Mouse (Mus musculus): ENCODE measurements around the gene Ypel2. TPM values are rescaled to one million over a fixed set of nuclear protein-coding genes. Genes with fewer than 3 reads are reported as not detected.
A peak's percentile ranks its signal among the peaks of the same experiment; 100 is the strongest.
"Not testable (repeated sequence)": the region's sequence is repeated elsewhere in the genome, so short reads cannot be mapped to it uniquely, and the experiment has no call there.

The Ypel2 gene
- total RNA-seq (2014; fragmentation: Nextera tagmentation) (0.79 and 1.0 TPM in 2 replicates), total RNA-seq (2017) (1.0 TPM in 2 replicates)

- peak; percentile 79 for ATAC-seq (replicated peaks; ENCODE audit: low FRiP score, low TSS enrichment, poor library complexity, severe bottlenecking)
Measured at GRCm38 (mm10) chr11:86993041-86994037, at the start of gene Ypel2. Ypel2 (minus strand) TSS chr11:86993707.

- no peak for ATAC-seq (replicated peaks; ENCODE audit: low FRiP score, low TSS enrichment, poor library complexity, severe bottlenecking)
Measured at GRCm38 (mm10) chr11:87043052-87043451, 49.5 kb upstream of the Ypel2 start.

GRCm38 (mm10) chr11:87039307-87039963 lies 45.9 kb upstream of the Ypel2 start:
- ATAC-seq (replicated peaks; ENCODE audit: low FRiP score, low TSS enrichment, poor library complexity, severe bottlenecking): no peak

GRCm38 (mm10) chr11:87036180-87036579 lies 42.7 kb upstream of the Ypel2 start:
- ATAC-seq (replicated peaks; ENCODE audit: low FRiP score, low TSS enrichment, poor library complexity, severe bottlenecking): 0 out of 2 replicates have a peak, but pooled peaks have one; percentile 41

- ATAC-seq (replicated peaks; ENCODE audit: low FRiP score, low TSS enrichment, poor library complexity, severe bottlenecking): 0 out of 2 replicates have a peak, but pooled peaks have one; percentile 29
Measured at GRCm38 (mm10) chr11:87028212-87028611, 34.7 kb upstream of the Ypel2 start.

- ATAC-seq (replicated peaks; ENCODE audit: low FRiP score, low TSS enrichment, poor library complexity, severe bottlenecking): no peak
Measured at GRCm38 (mm10) chr11:87026096-87026875, 32.8 kb upstream of the Ypel2 start.

GRCm38 (mm10) chr11:87025351-87025750 lies 31.8 kb upstream of the Ypel2 start:
- no peak for ATAC-seq (replicated peaks; ENCODE audit: low FRiP score, low TSS enrichment, poor library complexity, severe bottlenecking)

- ATAC-seq (replicated peaks; ENCODE audit: low FRiP score, low TSS enrichment, poor library complexity, severe bottlenecking): not testable (repeated sequence)
Measured at GRCm38 (mm10) chr11:87023240-87023639, 29.7 kb upstream of the Ypel2 start.

GRCm38 (mm10) chr11:87022765-87023164 lies 29.3 kb upstream of the Ypel2 start:
- ATAC-seq (replicated peaks; ENCODE audit: low FRiP score, low TSS enrichment, poor library complexity, severe bottlenecking): no peak

- ATAC-seq (replicated peaks; ENCODE audit: low FRiP score, low TSS enrichment, poor library complexity, severe bottlenecking): no peak
Measured at GRCm38 (mm10) chr11:87021551-87021950, 28.0 kb upstream of the Ypel2 start.

GRCm38 (mm10) chr11:87020449-87020848 lies 26.9 kb upstream of the Ypel2 start:
- ATAC-seq (replicated peaks; ENCODE audit: low FRiP score, low TSS enrichment, poor library complexity, severe bottlenecking): no peak

GRCm38 (mm10) chr11:87019431-87019830 lies 25.9 kb upstream of the Ypel2 start:
- ATAC-seq (replicated peaks; ENCODE audit: low FRiP score, low TSS enrichment, poor library complexity, severe bottlenecking): no peak

- no peak for ATAC-seq (replicated peaks; ENCODE audit: low FRiP score, low TSS enrichment, poor library complexity, severe bottlenecking)
Measured at GRCm38 (mm10) chr11:87018081-87018480, 24.6 kb upstream of the Ypel2 start.

GRCm38 (mm10) chr11:87015691-87016090 lies 22.2 kb upstream of the Ypel2 start:
- ATAC-seq (replicated peaks; ENCODE audit: low FRiP score, low TSS enrichment, poor library complexity, severe bottlenecking): no peak

GRCm38 (mm10) chr11:87010476-87010875 lies 17.0 kb upstream of the Ypel2 start:
- ATAC-seq (replicated peaks; ENCODE audit: low FRiP score, low TSS enrichment, poor library complexity, severe bottlenecking): peak; percentile 67

GRCm38 (mm10) chr11:87007371-87007770 lies 13.9 kb upstream of the Ypel2 start:
- ATAC-seq (replicated peaks; ENCODE audit: low FRiP score, low TSS enrichment, poor library complexity, severe bottlenecking): no peak

GRCm38 (mm10) chr11:87004960-87005755 lies 11.7 kb upstream of the Ypel2 start:
- ATAC-seq (replicated peaks; ENCODE audit: low FRiP score, low TSS enrichment, poor library complexity, severe bottlenecking): no peak

- ATAC-seq (replicated peaks; ENCODE audit: low FRiP score, low TSS enrichment, poor library complexity, severe bottlenecking): peak; percentile 59; the same call in 1 of the 2 replicates
Measured at GRCm38 (mm10) chr11:87002078-87002829, 8.7 kb upstream of the Ypel2 start.
